Mouse (Mus musculus): ENCODE measurements around the gene Tpx2. TPM values are rescaled to one million over a fixed set of nuclear protein-coding genes. Genes with fewer than 3 reads are reported as not detected.

Tpx2 gene
- total RNA-seq, 2 experiments from 2014 or later, result 22.2 to 24.0 TPM

- no peak for DNase-seq (ENCODE audit: low spot score in 2 of 2)
Observed at GRCm38 (mm10) chr2:152941776-152942175, 94.0 kb downstream of the Tpx2 start.

DNA sequence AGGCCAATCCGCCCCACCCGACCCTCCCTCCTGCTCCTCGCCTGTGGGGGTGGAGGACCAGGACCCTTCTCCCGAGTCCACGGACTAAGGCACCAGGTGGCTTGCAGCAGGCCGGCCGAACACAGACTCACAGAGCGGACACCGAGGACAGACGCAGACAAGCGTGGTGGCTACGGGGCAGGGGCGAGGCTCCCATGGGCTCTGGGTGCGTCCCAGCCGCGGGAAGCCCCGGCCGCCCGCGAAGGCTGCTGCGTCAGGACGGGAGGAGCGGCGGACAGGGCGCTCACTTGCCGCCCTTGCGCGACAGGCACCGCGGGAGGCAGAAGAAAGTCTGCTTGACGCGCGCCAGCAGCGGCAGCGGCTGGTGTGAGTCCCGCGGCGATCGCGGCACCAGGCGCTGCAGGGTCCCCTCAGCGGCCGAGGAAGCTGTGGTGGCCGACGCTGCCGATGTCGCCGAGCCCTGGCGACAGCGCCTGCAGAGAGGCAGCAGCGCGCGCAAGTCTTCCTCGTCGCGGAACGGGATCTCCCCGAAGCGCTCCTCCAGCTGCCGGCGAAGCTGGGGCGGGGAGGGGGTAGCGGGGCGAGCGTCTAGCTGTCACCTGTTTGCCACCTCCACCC is 95.2 kb downstream of the Tpx2 start:
- no peak for DNase-seq (ENCODE audit: low spot score in 2 of 2)

- DNase-seq (ENCODE audit: low spot score in 2 of 2), result no peak
Observed at GRCm38 (mm10) chr2:152943568-152943967, 95.8 kb downstream of the Tpx2 start.

GRCm38 (mm10) chr2:152944013-152944412 is 96.2 kb downstream of the Tpx2 start:
- DNase-seq (ENCODE audit: low spot score in 2 of 2), result no peak

Small RNA genes within 50 kb of the gene (microRNA-seq; reads per million reads assigned to microRNA genes)
- not detected for gene Mir5622

Other genes starting within 250 kb of the Tpx2 start
- gene Defb45, start 248.6 kb upstream of the Tpx2 start, total RNA-seq (2021), result not detected
- gene Defb36, start 243.6 kb upstream of the Tpx2 start, total RNA-seq (2021), result not detected
- 1 to 10 TPM; 2.2 to 5.5 TPM for gene Defb25, start 224.9 kb upstream of the Tpx2 start, total RNA-seq (2021)
- gene Rem1, start 221.0 kb upstream of the Tpx2 start, total RNA-seq (2021), result 10 to 100 TPM; 15.1 to 16.2 TPM
- 10 to 100 TPM; 84.8 to 88.2 TPM for gene H13, start 178.5 kb upstream of the Tpx2 start, total RNA-seq (2021)
- 10 to 100 TPM; 16.4 to 20.2 TPM for gene Mcts2, start 160.9 kb upstream of the Tpx2 start, total RNA-seq (2021)
- gene Id1, start 111.7 kb upstream of the Tpx2 start, total RNA-seq (2021), result 10 to 100 TPM; 27.7 to 29.4 TPM
- 1 to 10 TPM; 4.9 to 5.6 TPM for gene Cox4i2, start 93.8 kb upstream of the Tpx2 start, total RNA-seq (2021)
- gene Bcl2l1, start 16.2 kb upstream of the Tpx2 start, total RNA-seq (2021), result 10 to 100 TPM; 24.5 to 29.2 TPM
- gene Mylk2, start 63.4 kb downstream of the Tpx2 start, total RNA-seq (2021), result 100 to 1,000 TPM in 1 of 2 experiments, 10 to 100 TPM in 1; 95.7 to 138 TPM
- gene Foxs1, start 85.2 kb downstream of the Tpx2 start, total RNA-seq (2021), result 1 to 10 TPM; 5.4 to 7.3 TPM
- 1 to 10 TPM; 3.6 to 3.8 TPM for gene Dusp15, start 103.7 kb downstream of the Tpx2 start, total RNA-seq (2021)
- gene Ttll9, start 114.5 kb downstream of the Tpx2 start, total RNA-seq (2021), result not detected
- 10 to 100 TPM; 55.6 to 64.3 TPM for gene Pdrg1, start 167.5 kb downstream of the Tpx2 start, total RNA-seq (2021)
- gene Xkr7, start 183.9 kb downstream of the Tpx2 start, total RNA-seq (2021), result 1 to 10 TPM; 1.1 to 1.2 TPM
- gene Ccm2l, start 218.0 kb downstream of the Tpx2 start, total RNA-seq (2021), result 10 to 100 TPM in 1 of 2 experiments, 1 to 10 TPM in 1; 9.6 to 10.3 TPM

All from gastrocnemius, postnatal 4 days (tissue).